Mouse (Mus musculus) heart, postnatal 4 days (tissue): ENCODE results near the gene 9930111J21Rik2. TPM values are rescaled to one million over a fixed set of nuclear protein-coding genes. Genes with fewer than 3 reads are reported as not detected.
"Not testable (repeated sequence)": the region's sequence is repeated elsewhere in the genome, so short reads cannot be mapped to it uniquely, and the experiment has no call there.

Source experiments
- DNase-seq: peaks from one replicate; pipeline ENCODE4 v3.0.0; 2021
- total RNA-seq, 2 experiments: library from RNA; stranded (reverse); gene quantifications; 2 replicates each; pipeline ENCODE4 v1.2.3; 2021

The 9930111J21Rik2 gene
- 1 to 10 TPM; 3.6 to 3.9 TPM for total RNA-seq

DNA sequence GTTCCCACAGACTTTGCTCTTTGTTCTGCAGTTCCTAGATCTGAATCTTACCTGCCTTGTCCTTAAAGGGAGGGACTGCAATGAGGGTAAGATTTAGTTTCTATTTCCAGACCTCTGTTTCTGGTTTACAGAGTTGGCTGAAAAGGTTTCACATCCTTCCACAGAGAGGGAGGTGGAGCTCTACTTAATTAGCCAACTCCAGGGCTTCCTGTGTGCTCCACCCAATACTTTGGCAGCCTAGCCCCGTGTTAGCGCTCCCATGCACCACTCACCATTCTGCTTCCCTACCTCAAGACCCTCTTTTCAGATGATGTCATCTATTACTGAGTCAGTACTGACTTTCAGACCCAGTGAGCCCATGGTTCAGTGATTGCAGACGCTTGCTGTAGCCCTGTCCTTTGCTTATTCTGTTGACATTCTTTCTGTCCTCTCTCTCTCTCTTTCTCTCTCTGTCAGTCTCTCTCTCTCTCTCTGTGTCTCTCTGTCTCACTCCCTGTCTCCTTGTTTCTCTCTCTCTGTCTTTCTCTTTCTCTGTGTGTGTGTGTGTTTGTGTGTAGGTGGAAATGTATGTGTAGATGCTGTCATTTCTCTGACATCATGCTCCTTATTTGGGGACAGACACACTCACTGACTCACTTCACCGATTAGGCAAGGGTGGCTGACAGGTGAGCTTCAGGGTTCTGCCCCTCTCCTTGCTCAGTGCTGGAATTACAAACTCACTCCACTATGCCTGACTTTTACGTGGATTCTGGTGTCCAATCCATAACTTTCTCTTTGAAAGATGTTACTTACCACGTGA lies at the start of gene 9930111J21Rik2:
TSS of gene 9930111J21Rik2 (minus strand) at position 150 of the 799 bp plus-strand sequence.
- not testable (repeated sequence) for DNase-seq

DNA sequence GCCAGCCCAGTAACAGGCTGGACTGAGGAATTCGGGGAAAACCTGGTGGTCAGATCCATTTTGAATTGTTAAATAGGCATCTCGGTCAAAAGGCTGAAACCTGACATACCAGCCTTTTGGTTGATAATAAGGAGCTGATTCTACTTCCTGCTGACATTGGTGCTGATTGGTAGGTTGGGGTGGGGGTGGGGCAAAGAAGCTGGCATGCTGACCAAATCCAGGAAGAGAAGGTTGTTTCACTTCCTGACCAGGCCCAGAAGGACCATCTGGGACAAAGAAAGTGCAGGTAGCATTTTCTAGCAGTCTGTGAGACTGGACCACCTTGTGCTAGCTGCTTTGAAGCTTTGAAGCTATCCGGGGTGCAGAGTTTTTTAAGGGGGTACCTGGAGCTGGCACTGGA lies 49.4 kb upstream of the 9930111J21Rik2 start:
- DNase-seq = no peak

DNA sequence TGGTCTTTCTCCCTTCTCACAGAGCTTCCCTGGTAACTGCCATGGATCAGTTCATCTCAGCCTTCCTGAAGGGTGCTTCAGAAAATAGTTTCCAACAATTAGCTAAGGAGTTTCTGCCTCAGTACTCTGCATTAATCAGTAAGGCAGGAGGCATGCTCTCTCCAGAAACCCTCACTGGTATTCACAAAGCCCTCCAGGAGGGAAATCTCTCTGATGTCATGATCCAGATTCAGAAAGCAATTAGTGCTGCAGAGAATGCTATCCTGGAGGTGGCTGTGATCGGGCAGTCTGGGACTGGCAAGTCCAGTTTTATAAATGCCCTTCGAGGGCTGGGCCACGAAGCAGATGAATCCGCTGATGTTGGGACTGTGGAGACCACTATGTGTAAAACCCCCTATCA lies 44.3 kb upstream of the 9930111J21Rik2 start:
- no peak for DNase-seq

- DNase-seq = no peak
These were observed 43.0 kb upstream of the 9930111J21Rik2 start for GRCm38 (mm10) chr11:49093861-49094660.

DNA sequence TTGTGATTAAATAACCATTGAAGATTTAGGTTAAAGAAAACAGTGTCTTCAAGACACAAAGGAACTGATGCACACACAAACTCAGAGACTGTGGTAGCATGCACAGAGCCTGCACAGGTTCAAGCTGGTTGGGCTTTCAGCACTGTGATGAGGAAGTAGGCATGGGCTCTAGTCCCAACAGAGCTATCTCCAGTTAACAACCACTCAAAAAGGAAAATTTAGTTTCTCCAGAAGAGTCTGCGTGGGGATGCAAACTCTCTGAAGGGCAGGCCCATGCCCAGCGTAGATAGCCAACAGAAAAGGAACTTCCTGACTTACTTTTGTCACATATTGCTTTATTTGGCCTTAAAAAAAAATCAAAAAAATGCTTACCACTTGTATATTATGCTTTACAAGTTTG lies 41.7 kb upstream of the 9930111J21Rik2 start:
- DNase-seq = no peak

- no peak for DNase-seq
These were observed 41.1 kb upstream of the 9930111J21Rik2 start for GRCm38 (mm10) chr11:49092053-49092586.

DNA sequence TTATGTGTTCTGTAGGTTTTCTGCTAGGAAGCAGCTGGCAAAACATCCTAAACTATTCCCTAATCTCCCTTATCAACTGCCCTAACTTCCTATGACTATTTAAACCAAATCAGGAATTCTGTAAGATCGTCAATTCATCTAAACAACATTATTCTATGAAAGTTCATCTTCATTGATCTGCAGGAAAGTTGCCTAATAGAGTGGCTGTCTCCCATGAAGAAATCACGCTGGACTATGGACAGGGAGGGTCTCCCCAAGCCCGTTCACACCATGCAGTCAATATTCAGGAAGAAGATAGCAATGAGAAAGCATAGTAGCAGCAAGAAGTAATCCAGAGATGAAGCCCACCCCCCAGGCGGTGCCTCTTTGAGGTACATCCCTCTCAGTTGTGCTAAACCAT lies 40.1 kb upstream of the 9930111J21Rik2 start:
- no peak for DNase-seq

- no peak for DNase-seq
These were observed 39.5 kb upstream of the 9930111J21Rik2 start for GRCm38 (mm10) chr11:49090551-49090950.

DNA sequence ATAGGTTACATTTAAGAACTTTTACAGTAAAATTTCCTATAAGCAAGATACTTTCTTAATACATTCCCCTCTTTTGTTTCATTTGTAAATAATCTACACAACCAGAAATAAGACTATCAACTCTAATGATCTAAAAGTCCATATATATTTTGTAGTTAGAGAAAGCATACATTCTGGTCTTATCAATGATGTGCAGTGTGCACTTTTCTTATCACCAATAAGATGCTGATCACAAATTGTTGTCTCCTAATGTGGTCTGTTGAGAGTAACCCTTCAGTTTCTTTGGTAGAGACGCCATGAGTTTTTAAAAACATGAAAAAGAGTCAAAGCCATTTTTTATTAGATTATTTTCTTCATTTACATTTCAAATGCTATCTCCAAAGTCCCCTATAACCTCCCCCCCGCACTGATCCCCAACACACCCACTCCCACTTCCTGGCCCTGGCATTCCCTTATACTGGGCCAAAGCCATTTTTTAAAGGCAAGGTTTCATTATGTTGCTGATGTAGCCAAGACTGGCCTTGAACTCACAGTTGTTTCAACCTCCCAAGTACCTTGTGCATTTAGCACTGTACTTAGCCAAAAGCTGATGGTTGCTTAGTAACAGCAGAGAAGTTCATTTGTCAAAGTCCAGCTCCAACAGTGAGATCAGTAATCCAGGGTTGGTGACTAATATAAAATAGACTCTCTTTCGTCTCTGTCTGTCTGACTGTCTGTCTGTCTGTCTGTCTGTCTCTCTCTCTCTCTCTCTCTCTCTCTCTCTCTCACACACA lies 38.9 kb upstream of the 9930111J21Rik2 start:
- no peak for DNase-seq

- DNase-seq = no peak
These were observed 38.1 kb upstream of the 9930111J21Rik2 start for GRCm38 (mm10) chr11:49088990-49089652.

GRCm38 (mm10) chr11:49087830-49088616 lies 37.0 kb upstream of the 9930111J21Rik2 start:
- peak; percentile 28 for DNase-seq

- no peak for DNase-seq
These were observed 35.9 kb upstream of the 9930111J21Rik2 start for GRCm38 (mm10) chr11:49086858-49087361.

- no peak for DNase-seq
These were observed 33.8 kb upstream of the 9930111J21Rik2 start for GRCm38 (mm10) chr11:49084875-49085274.

GRCm38 (mm10) chr11:49084385-49084784 lies 33.3 kb upstream of the 9930111J21Rik2 start:
- no peak for DNase-seq

DNA sequence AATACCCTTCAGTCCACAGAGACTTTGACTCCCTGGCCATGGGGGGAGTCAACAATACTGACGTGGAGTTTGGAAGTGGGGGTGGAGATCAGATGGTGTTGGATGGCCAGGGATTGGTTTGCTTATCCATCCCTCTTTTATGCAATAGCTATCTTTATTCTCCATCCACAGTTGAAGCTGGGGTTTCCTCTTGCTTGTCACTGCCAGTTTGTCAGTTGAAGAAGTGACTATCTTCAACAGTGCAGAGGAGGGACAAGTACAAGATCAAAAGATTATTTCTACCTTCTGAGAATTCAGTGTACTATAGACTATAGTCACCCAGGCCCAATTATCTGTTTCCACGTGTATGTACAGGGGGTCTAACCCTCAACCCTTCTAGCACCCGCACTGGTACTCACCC lies 32.8 kb upstream of the 9930111J21Rik2 start:
- no peak for DNase-seq

- no peak for DNase-seq
These were observed 32.1 kb upstream of the 9930111J21Rik2 start for GRCm38 (mm10) chr11:49083146-49083545.

- DNase-seq = no peak
These were observed 30.8 kb upstream of the 9930111J21Rik2 start for GRCm38 (mm10) chr11:49081886-49082285.

GRCm38 (mm10) chr11:49081356-49081755 lies 30.3 kb upstream of the 9930111J21Rik2 start:
- no peak for DNase-seq

- DNase-seq = no peak
These were observed 29.6 kb upstream of the 9930111J21Rik2 start for GRCm38 (mm10) chr11:49080636-49081035.

GRCm38 (mm10) chr11:49078719-49079118 lies 27.7 kb upstream of the 9930111J21Rik2 start:
- DNase-seq = no peak

DNA sequence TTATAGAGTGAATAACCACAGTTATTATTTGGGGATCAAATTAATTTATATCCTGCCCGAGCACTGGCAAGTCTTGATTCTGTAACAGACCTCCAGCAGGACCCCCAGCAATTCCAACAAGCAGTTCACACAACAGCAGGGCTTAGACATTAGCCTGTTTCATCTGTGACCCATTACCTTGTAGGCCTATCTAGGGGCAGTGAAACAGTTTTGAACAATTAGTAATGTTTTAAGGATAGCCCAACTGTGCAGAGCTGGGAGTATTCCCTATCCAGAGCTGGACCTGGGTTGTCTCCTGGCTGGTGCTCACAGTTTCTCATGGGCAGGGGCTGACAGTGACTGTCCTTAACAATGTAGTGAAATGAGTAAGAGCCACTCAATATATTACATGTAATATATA lies 26.0 kb upstream of the 9930111J21Rik2 start:
- DNase-seq = no peak
